Mouse (Mus musculus) left cerebral cortex, adult 2 months (tissue): Measurements from ENCODE around the gene Wdsub1. TPM values are rescaled to one million over a fixed set of nuclear protein-coding genes. Genes with fewer than 3 reads are reported as not detected.
"Not testable (repeated sequence)": the region's sequence is repeated elsewhere in the genome, so short reads cannot be mapped to it uniquely, and the experiment has no call there.

Source experiments
- DNase-seq, 2 experiments: peaks; one replicate each; pipeline ENCODE4 v3.0.0; 2021 to 2022; ENCODE audit warnings: low spot score in 2 of 2, mixed read lengths in 1 of 2; ENCODE audit errors: extremely low spot score in 1 of 2
- H3K27ac ChIP-seq: fragments of 200-600 bp; 2 replicates; pipeline ENCODE4 v1.8.1; 2022
- H3K4me3 ChIP-seq: fragments of 200-600 bp; 2 replicates; pipeline ENCODE4 v1.8.1; 2022
- CTCF ChIP-seq: fragments of 200-600 bp; IDR thresholded peaks from 2 replicates; pipeline ENCODE4 v1.8.1; 2022; ENCODE audit warnings: antibody characterized with exemption, mild to moderate bottlenecking, moderate library complexity
- intact Hi-C: fragments of 180-260 bp; cut with DNase I; formaldehyde crosslinking; loops from one replicate; pipeline ENCODE4 v1.15.1; 2025
- total RNA-seq, 2 experiments: library from RNA; stranded (reverse); gene quantifications; 2 replicates each; pipeline ENCODE4 v1.2.3; 2021

Gene Wdsub1
- total RNA-seq, 2 experiments from 2014 or later: 17.1 to 17.7 TPM

- no peak for DNase-seq
- no peak overlapping the region for H3K27ac ChIP-seq
- TF ChIP-seq CTCF: no peak
- no peak overlapping the region for H3K4me3 ChIP-seq
- intact Hi-C loops: no loop called here
These were observed 5.1 kb downstream of the Wdsub1 start for GRCm38 (mm10) chr2:59877335-59877734.

GRCm38 (mm10) chr2:59876482-59876881, 5.9 kb downstream of the Wdsub1 start:
- intact Hi-C loops: no loop called here
- H3K4me3 ChIP-seq: no peak overlapping the region
- no peak for TF ChIP-seq CTCF
- no peak overlapping the region for H3K27ac ChIP-seq
- no peak for DNase-seq

GRCm38 (mm10) chr2:59870526-59870925, 11.9 kb downstream of the Wdsub1 start:
- intact Hi-C loops: no loop called here
- TF ChIP-seq CTCF: no peak
- H3K4me3 ChIP-seq: no peak overlapping the region
- no peak overlapping the region for H3K27ac ChIP-seq
- DNase-seq: no peak

GRCm38 (mm10) chr2:59862618-59863017, 19.8 kb downstream of the Wdsub1 start:
- no peak for TF ChIP-seq CTCF
- DNase-seq: no peak
- no peak overlapping the region for H3K27ac ChIP-seq
- intact Hi-C loops: no loop called here
- H3K4me3 ChIP-seq: no peak overlapping the region

GRCm38 (mm10) chr2:59854363-59854762, 28.0 kb downstream of the Wdsub1 start:
- Histone ChIP-seq H3K27ac (no peak overlapping the region), H3K4me3 (no peak overlapping the region)
- intact Hi-C loops: no loop called here
- no peak for DNase-seq
- TF ChIP-seq CTCF: no peak

GRCm38 (mm10) chr2:59853543-59853942, 28.8 kb downstream of the Wdsub1 start:
- no peak overlapping the region for H3K4me3 ChIP-seq
- intact Hi-C loops: no loop called here
- H3K27ac ChIP-seq: no peak overlapping the region
- no peak for DNase-seq
- TF ChIP-seq CTCF: no peak

- intact Hi-C loops: no loop called here
- no peak overlapping the region for H3K27ac ChIP-seq
- DNase-seq: no peak
- no peak for TF ChIP-seq CTCF
- no peak overlapping the region for H3K4me3 ChIP-seq
These were observed 29.5 kb downstream of the Wdsub1 start for GRCm38 (mm10) chr2:59852916-59853315.

- H3K27ac ChIP-seq, H3K4me3 ChIP-seq, DNase-seq, intact Hi-C loops: not testable (repeated sequence)
- peak; percentile 7 for TF ChIP-seq CTCF
These were observed 30.5 kb downstream of the Wdsub1 start for GRCm38 (mm10) chr2:59851885-59852284.

- no peak for TF ChIP-seq CTCF
- no peak overlapping the region for H3K4me3 ChIP-seq
- no peak for DNase-seq
- H3K27ac ChIP-seq: no peak overlapping the region
- intact Hi-C loops: no loop called here
These were observed 38.5 kb downstream of the Wdsub1 start for GRCm38 (mm10) chr2:59843848-59844247.

- DNase-seq: no peak
- no peak for TF ChIP-seq CTCF
- intact Hi-C loops: no loop called here
These were observed 39.2 kb downstream of the Wdsub1 start for GRCm38 (mm10) chr2:59843156-59843555.

GRCm38 (mm10) chr2:59842556-59843008, 39.8 kb downstream of the Wdsub1 start:
- Histone ChIP-seq H3K4me3 (no peak overlapping the region), H3K27ac (no peak overlapping the region)
- TF ChIP-seq CTCF: no peak
- no peak for DNase-seq
- intact Hi-C loops: no loop called here

More at GRCm38 (mm10) chr2:59843156-59843555, 39.2 kb downstream of the Wdsub1 start:
- Histone ChIP-seq H3K4me3 (no peak overlapping the region), H3K27ac (no peak overlapping the region)

GRCm38 (mm10) chr2:59841944-59842343, 40.4 kb downstream of the Wdsub1 start:
- H3K27ac ChIP-seq: no peak overlapping the region
- no peak overlapping the region for H3K4me3 ChIP-seq
- DNase-seq: no peak
- intact Hi-C loops: no loop called here
- TF ChIP-seq CTCF: no peak

- intact Hi-C loops: no loop called here
- TF ChIP-seq CTCF: no peak
- no peak overlapping the region for H3K27ac ChIP-seq
These were observed 41.0 kb downstream of the Wdsub1 start for GRCm38 (mm10) chr2:59841189-59841939.

More at GRCm38 (mm10) chr2:59841189-59841939, 41.0 kb downstream of the Wdsub1 start:
- DNase-seq: no peak
- no peak overlapping the region for H3K4me3 ChIP-seq
